Mouse (Mus musculus) adrenal gland, postnatal 0 days (tissue): ENCODE data around the gene Slc25a33. TPM values are rescaled to one million over a fixed set of nuclear protein-coding genes. Genes with fewer than 3 reads are reported as not detected.

Source experiments
- microRNA-seq: library from miRNA; unstranded; fragments of <30 nt; microRNA quantifications from one replicate; pipeline ENCODE4, GENCODE M21; 2016; ENCODE audit warnings: borderline replicate concordance; ENCODE audit not compliant: insufficient number of aligned reads
- polyA plus RNA-seq: library from polyadenylated mRNA; unstranded; fragments of >200 nt; fragmentation: Nextera tagmentation; extraction: Ambion mirVana; gene quantifications from 2 replicates; pipeline ENCODE4 v1.2.1, GENCODE M21; 2015

Gene Slc25a33
- polyA plus RNA-seq: 20.1 and 25.8 TPM in 2 replicates

DNA sequence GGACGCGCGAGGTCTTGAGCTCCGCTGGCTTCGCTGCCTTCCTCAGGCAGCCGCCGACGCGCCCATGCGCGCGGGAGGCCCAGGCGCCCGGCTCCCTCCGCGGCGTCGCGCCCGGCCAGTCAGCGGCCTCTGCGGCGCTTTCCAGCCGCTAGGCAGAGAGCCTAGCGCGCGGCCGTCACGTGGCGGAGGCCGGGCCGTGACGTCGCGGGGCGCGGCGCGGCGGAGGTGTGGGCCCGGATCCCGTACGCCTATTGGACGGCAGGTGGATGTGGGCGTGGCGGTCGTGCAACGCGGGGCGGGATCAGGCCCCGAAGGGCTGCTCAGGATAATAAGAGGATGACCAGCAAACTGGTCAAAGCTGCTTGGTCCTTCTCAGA is at the start of gene Slc25a33:
Slc25a33 (minus strand) TSS at position 184 of the 377 bp plus-strand sequence.

DNA sequence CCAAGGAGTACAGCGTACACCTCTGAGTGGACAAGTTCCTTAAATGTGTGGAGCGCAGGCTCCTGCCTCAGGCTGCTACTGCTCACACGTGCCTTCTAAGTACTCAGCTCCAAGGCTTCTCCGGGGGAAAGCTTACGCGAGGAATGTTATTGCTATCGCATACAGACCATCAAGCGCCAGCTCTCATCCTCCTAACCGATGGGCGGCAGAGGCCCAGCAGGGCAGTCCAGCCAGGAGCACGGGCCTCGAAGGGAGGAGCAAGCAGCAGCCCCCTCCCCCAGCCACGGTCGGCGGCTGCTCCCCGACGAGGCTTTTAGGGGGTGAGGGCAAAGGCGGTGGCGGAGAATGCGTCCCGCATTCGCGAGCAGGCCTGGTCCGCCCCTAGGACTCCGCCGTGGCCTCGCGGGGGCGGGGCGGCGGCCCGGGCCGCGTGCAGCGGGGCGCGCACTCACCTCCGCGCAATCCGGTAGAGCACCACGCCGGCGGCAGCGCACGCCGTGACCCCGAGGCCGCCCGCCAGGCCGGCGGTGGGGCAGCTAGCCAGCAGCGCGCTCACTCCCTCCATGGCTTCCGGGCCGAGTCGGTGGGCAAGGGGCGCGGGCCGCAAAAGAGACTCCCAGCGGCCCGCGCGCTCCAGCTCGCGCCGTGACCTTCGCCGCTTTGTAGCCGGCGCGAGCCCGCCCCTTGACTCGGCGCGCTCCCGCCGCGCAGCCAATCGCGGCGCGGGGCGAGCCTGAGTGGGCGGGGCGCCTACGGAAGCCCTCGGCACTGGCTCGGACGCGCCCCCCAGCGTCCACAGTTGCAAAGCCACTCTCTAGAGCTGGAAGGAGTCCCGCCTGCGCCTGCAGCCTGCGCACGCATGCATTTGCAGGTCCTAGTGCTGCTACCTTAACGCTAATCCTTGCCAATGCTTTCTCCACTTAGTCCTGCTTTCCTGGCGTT is 36.4 kb downstream of the Slc25a33 start, which contains the start of gene Tmem201:
Tmem201 (minus strand) TSS at position 662 of the 942 bp plus-strand sequence.

DNA sequence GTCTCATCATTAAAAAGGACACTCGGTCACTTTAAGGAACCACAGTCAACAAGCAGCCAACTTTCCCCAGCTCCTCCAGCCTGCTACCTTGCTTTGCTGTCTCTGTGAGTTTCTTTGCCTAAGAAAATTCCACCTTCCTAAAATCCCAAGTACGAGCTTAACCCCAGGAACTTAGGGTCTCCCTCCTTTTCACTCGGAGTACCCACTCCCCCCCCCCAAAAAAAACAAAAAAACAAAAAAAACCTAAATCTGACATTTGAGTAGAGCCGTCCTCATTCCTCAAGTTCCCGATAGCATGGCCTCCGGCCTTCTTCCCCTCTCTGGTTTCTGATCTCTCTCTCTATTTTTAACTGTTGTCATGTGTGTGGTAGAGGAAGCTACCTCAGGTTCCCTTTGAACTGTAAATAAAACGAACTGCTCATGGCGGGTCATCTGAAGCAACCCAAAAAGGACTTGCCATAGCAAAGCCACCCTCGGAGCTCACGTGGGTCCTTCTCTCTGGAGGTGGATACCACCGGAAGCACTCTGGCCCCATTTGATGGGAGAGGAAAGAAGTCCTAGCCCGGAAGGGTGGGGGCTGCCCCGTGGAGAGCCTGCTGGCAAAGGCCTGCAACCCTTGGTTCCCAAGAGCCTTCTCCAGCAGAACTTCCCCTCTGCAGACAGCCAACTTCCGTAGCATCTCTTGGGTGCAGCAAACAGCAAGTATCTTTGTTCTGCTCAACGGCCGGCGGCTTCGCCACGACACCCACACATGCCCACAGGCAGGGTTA is 71.7 kb downstream of the Slc25a33 start, which contains the start of gene Pik3cd:
Pik3cd (minus strand) TSS at position 362 of the 770 bp plus-strand sequence.

Small RNA genes within 50 kb of the gene (microRNA-seq; reads per million reads assigned to microRNA genes)
- gene Gm47301: not detected

Other genes starting within 250 kb of the Slc25a33 start
- 37.9 and 54.7 TPM in 2 replicates for gene Clstn1, start 187.8 kb downstream of the Slc25a33 start, polyA plus RNA-seq
- 4.1 and 7.7 TPM in 2 replicates for gene Pik3cd, start 71.7 kb downstream of the Slc25a33 start, polyA plus RNA-seq
- 16.1 and 17.5 TPM in 2 replicates for gene Tmem201, start 36.2 kb downstream of the Slc25a33 start, polyA plus RNA-seq
- 25.2 and 38.9 TPM in 2 replicates for gene Spsb1, start 180.8 kb upstream of the Slc25a33 start, polyA plus RNA-seq
- gene H6pd, start 234.7 kb upstream of the Slc25a33 start, polyA plus RNA-seq: 27.3 and 28.3 TPM in 2 replicates